Mouse (Mus musculus) CH12.LX (cell line): ENCODE results near the gene Otud7b. TPM values are rescaled to one million over a fixed set of nuclear protein-coding genes. Genes with fewer than 3 reads are reported as not detected.

Source experiments
- DNase-seq: peaks from one replicate; pipeline ENCODE4 v3.0.0-alpha.2; 2013; ENCODE audit errors: extremely low read depth
- H3K27ac ChIP-seq: 2 replicates; pipeline ENCODE4 v1.5.1; 2012; ENCODE audit warnings: low read depth, mild to moderate bottlenecking, control low read depth, moderate library complexity; ENCODE audit not compliant: insufficient read depth
- H3K27me3 ChIP-seq: replicated peaks from 2 replicates; pipeline ENCODE3; 2012; ENCODE audit warnings: inconsistent platforms
- H3K36me3 ChIP-seq, 2 experiments: replicated peaks in 1 of 2; 2 replicates each; pipeline versions ENCODE3 to v1.6.1; 2012; ENCODE audit warnings: inconsistent platforms in 1 of 2, low read length in 1 of 2, mild to moderate bottlenecking in 1 of 2, mixed read lengths in 1 of 2, moderate library complexity in 1 of 2; ENCODE audit not compliant: control insufficient read depth in 1 of 2, insufficient read depth in 1 of 2
- H3K4me1 ChIP-seq, 2 experiments: 2 replicates each; pipeline ENCODE4 v1.6.1; 2012; ENCODE audit warnings: inconsistent platforms in 1 of 2, moderate library complexity in 1 of 2; ENCODE audit not compliant: insufficient read depth in 2 of 2, control insufficient read depth in 1 of 2
- H3K4me2 ChIP-seq: 2 replicates; pipeline ENCODE4 v1.6.1; 2012; ENCODE audit warnings: low read depth, mild to moderate bottlenecking, control low read depth; ENCODE audit not compliant: poor library complexity, insufficient read depth, severe bottlenecking
- H3K4me3 ChIP-seq, 3 experiments: fragments of 150-350 bp in 1 of 3; sonication (generic) in 1 of 3; replicated peaks in 1 of 3; 2 replicates each; pipeline versions ENCODE3 to v1.5.1; 2011 to 2012; ENCODE audit warnings: low read depth in 2 of 3, low read length in 2 of 3, mild to moderate bottlenecking in 2 of 3, moderate library complexity in 2 of 3, control low read depth in 1 of 3, improper control_type of control experiment in 1 of 3, inconsistent platforms in 1 of 3, mixed read lengths in 1 of 3; ENCODE audit not compliant: poor library complexity in 1 of 3
- H3K79me2 ChIP-seq: replicated peaks from 2 replicates; pipeline ENCODE4 v1.6.1; 2012; ENCODE audit warnings: mild to moderate bottlenecking, moderate library complexity; ENCODE audit not compliant: control insufficient read depth, poor library complexity, insufficient read depth, severe bottlenecking; ENCODE audit errors: extremely low read depth
- H3K9ac ChIP-seq: 2 replicates; pipeline ENCODE4 v1.6.1; 2012; ENCODE audit warnings: low read depth, mild to moderate bottlenecking, control low read depth, moderate library complexity; ENCODE audit not compliant: insufficient read depth
- H3K9me3 ChIP-seq: replicated peaks from 2 replicates; pipeline ENCODE3; 2012; ENCODE audit warnings: low read length, inconsistent platforms, mixed read lengths
- BHLHE40 ChIP-seq: IDR thresholded peaks from 2 replicates; pipeline ENCODE4 v1.6.1; 2011; ENCODE audit warnings: mild to moderate bottlenecking, low read depth, low read length, improper control_type of control experiment
- CTCF ChIP-seq, 2 experiments: IDR thresholded peaks in 1 of 2; conservative IDR thresholded peaks in 1 of 2; 2 replicates each; pipeline ENCODE4 v1.5.1; 2011 to 2012; ENCODE audit warnings: low read depth in 2 of 2, low read length in 2 of 2, improper control_type of control experiment in 1 of 2, inconsistent platforms in 1 of 2, mild to moderate bottlenecking in 1 of 2, moderate library complexity in 1 of 2
- E2F4 ChIP-seq: IDR thresholded peaks from 2 replicates; pipeline ENCODE4 v1.6.1; 2011; ENCODE audit warnings: low read depth, low read length, improper control_type of control experiment; ENCODE audit not compliant: insufficient replicate concordance
- ELF1 ChIP-seq: IDR thresholded peaks from 2 replicates; pipeline ENCODE4 v1.6.1; 2014; ENCODE audit warnings: low read depth, mild to moderate bottlenecking, inconsistent platforms, low read length, improper control_type of control experiment
- ETS1 ChIP-seq: conservative IDR thresholded peaks from 2 replicates; pipeline ENCODE4 v1.6.1; 2012; ENCODE audit warnings: low read depth, mild to moderate bottlenecking, inconsistent platforms, low read length, improper control_type of control experiment, moderate library complexity
- GABPA ChIP-seq: IDR thresholded peaks from 2 replicates; pipeline ENCODE4 v1.6.1; 2012; ENCODE audit warnings: low read depth, low read length, improper control_type of control experiment, inconsistent platforms; ENCODE audit not compliant: insufficient replicate concordance
- HCFC1 ChIP-seq: IDR thresholded peaks from 2 replicates; pipeline ENCODE4 v1.6.1; 2012; ENCODE audit warnings: low read depth, mild to moderate bottlenecking, inconsistent platforms, low read length, improper control_type of control experiment
- JUND ChIP-seq: conservative IDR thresholded peaks from 2 replicates; pipeline ENCODE4 v1.6.1; 2011; ENCODE audit warnings: low read depth, low read length, improper control_type of control experiment
- KAT2A ChIP-seq: IDR thresholded peaks from 2 replicates; pipeline ENCODE4 v1.6.1; 2012; ENCODE audit warnings: low read length, improper control_type of control experiment, inconsistent platforms; ENCODE audit not compliant: insufficient replicate concordance
- MAFK ChIP-seq: IDR thresholded peaks from 2 replicates; pipeline ENCODE4 v1.6.1; 2011; ENCODE audit warnings: low read length, improper control_type of control experiment; ENCODE audit not compliant: insufficient replicate concordance
- MAX ChIP-seq: IDR thresholded peaks from 2 replicates; pipeline ENCODE4 v1.6.1; 2011; ENCODE audit warnings: low read length, improper control_type of control experiment
- NRF1 ChIP-seq: IDR thresholded peaks from 2 replicates; pipeline ENCODE4 v1.6.1; 2014; ENCODE audit warnings: low read depth, mild to moderate bottlenecking, inconsistent platforms, low read length, improper control_type of control experiment, moderate library complexity
- PAX5 ChIP-seq: IDR thresholded peaks from 2 replicates; pipeline ENCODE4 v1.6.1; 2012; ENCODE audit warnings: low read length, inconsistent platforms, mixed read lengths
- POLR2A ChIP-seq: IDR thresholded peaks from 2 replicates; pipeline ENCODE4 v1.6.1; 2011; ENCODE audit warnings: low read depth, mild to moderate bottlenecking, improper control_type of control experiment, low read length
- RAD21 ChIP-seq: IDR thresholded peaks from 2 replicates; pipeline ENCODE4 v1.6.1; 2011; ENCODE audit warnings: low read depth, mild to moderate bottlenecking, low read length, improper control_type of control experiment, moderate library complexity
- SIN3A ChIP-seq: IDR thresholded peaks from 2 replicates; pipeline ENCODE4 v1.6.1; 2012; ENCODE audit warnings: low read length, improper control_type of control experiment, inconsistent platforms
- TCF12 ChIP-seq: IDR thresholded peaks from 2 replicates; pipeline ENCODE4 v1.6.1; 2014; ENCODE audit warnings: low read depth, mild to moderate bottlenecking, inconsistent platforms, low read length, improper control_type of control experiment
- USF1 ChIP-seq: IDR thresholded peaks from 2 replicates; pipeline ENCODE4 v1.6.1; 2014; ENCODE audit warnings: low read depth, mild to moderate bottlenecking, inconsistent platforms, low read length, improper control_type of control experiment
- ZC3H11A ChIP-seq: IDR thresholded peaks from 2 replicates; pipeline ENCODE4 v1.6.1; 2012; ENCODE audit warnings: low read depth, mild to moderate bottlenecking, inconsistent platforms, low read length, improper control_type of control experiment
- ZNF384 ChIP-seq: IDR thresholded peaks from 2 replicates; pipeline ENCODE4 v1.6.1; 2012; ENCODE audit warnings: low read depth, low read length, improper control_type of control experiment, inconsistent platforms
- dilution Hi-C: fragments of 300-500 bp; cut with MboI; formaldehyde crosslinking; loops from 2 replicates; pipeline ENCODE4 v1.14.3; 2020; ENCODE audit warnings: low sequenced_read_pairs; ENCODE audit not compliant: extremely low pct_unique_long_range_greater_than_20kb, extremely low pct_ligation_motif_present
- in situ Hi-C: fragments of 300-500 bp; cut with MboI; formaldehyde crosslinking; loops from 3 replicates; pipeline ENCODE4 v1.14.3; 2019; ENCODE audit warnings: low sequenced_read_pairs, low pct_ligation_motif_present, low pct_unique_long_range_greater_than_20kb, mixed read lengths
- polyA plus RNA-seq: library from polyadenylated mRNA; unstranded; fragments of >175 nt; gene quantifications from 2 replicates; pipeline ENCODE4 v1.2.1, GENCODE M21; 2012; ENCODE audit warnings: low read depth; ENCODE audit not compliant: insufficient read length
- total RNA-seq, 2 experiments: library from RNA; depleted of rRNA; stranded (reverse); fragments of 300-350 nt in 1 of 2; fragments of >200 nt in 1 of 2; gene quantifications; 2 replicates each; pipeline ENCODE4 v1.2.3; 2012 to 2014

The Otud7b gene
- total and polyA plus RNA-seq, 3 experiments = 12.3 to 17.7 (median 14.9) TPM

- dilution Hi-C loops = no loop called here
- Histone ChIP-seq H3K4me1 (peaks cover 9 to 50% of the 10 kb centered on the region in 2 experiments; a peak in 3 of 4 replicates), H3K9me3 (no peaks in the 10 kb centered on the region), H3K36me3 (no peaks in the 10 kb centered on the region), H3K9ac (no peak overlapping the region), H3K27ac (no peak overlapping the region), H3K4me3 (no peak overlapping the region), H3K79me2 (no peaks in the 10 kb centered on the region), H3K27me3 (no peaks in the 10 kb centered on the region), H3K4me2 (no peak overlapping the region)
- in situ Hi-C loops = no loop called here
- no peak for TF ChIP-seq POLR2A
- TF ChIP-seq USF1 = no peak
- no peak for TF ChIP-seq PAX5
- no peak for TF ChIP-seq HCFC1
- no peak for TF ChIP-seq NRF1
- no peak for TF ChIP-seq JUND
- TF ChIP-seq ELF1 = no peak
- TF ChIP-seq MAFK = no peak
- no peak for TF ChIP-seq MAX
- no peak for TF ChIP-seq GABPA
- no peak for TF ChIP-seq RAD21
- TF ChIP-seq TCF12 = no peak
- TF ChIP-seq ETS1 = no peak
- DNase-seq = no peak
These were observed 37.6 kb upstream of the Otud7b start for GRCm38 (mm10) chr3:96066741-96067140.

DNA sequence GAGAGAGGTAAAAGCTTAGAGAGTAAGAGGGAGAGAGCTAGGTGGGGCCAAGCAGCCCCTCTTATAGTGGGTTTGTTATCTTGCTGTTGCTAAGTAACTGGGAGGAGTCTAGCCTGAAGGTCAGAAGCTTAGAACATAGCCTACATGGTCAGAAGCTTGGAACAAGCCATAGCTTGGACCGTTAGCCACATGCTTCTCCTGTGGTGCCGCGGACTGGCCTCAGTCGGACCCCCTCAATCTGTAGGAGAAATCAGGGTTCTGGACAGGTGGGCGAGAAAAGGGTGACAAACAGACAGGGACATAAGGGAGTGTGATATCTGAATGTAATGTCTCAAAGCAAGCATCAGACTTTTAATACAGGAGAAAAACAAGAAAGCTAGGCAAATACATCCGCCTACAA is 35.3 kb upstream of the Otud7b start:
- Histone ChIP-seq H3K9ac (no peak overlapping the region), H3K9me3 (no peaks in the 10 kb centered on the region), H3K4me2 (no peak overlapping the region), H3K27ac (no peak overlapping the region), H3K4me1 (peaks cover 8 to 38% of the 10 kb centered on the region in 2 experiments; a peak in 3 of 4 replicates), H3K36me3 (no peaks in the 10 kb centered on the region), H3K4me3 (no peak overlapping the region), H3K79me2 (no peaks in the 10 kb centered on the region), H3K27me3 (no peaks in the 10 kb centered on the region)
- DNase-seq = no peak
- dilution Hi-C loops = no loop called here
- TF ChIP-seq MAFK (no peak), TCF12 (no peak), SIN3A (no peak), ZC3H11A (no peak), CTCF (conservative IDR thresholded peaks at IDR 0.05 in 1 of 2, IDR thresholded peaks at IDR 0.05 in 1 of 2; ENCODE audit: low read depth in 2 of 2, low read length in 2 of 2) (no peak), BHLHE40 (no peak), KAT2A (no peak), E2F4 (no peak), USF1 (no peak), ZNF384 (no peak), ETS1 (no peak)
- in situ Hi-C loops = no loop called here
